Mouse (Mus musculus) erythroblast, embryonic 14.5 days (primary cell): ENCODE measurements around the gene Cep57l1. TPM values are rescaled to one million over a fixed set of nuclear protein-coding genes. Genes with fewer than 3 reads are reported as not detected.

Experiments used
- H3K27me3 ChIP-seq: 2 replicates; pipeline ENCODE4 v1.6.1; 2012; ENCODE audit warnings: inconsistent platforms; ENCODE audit not compliant: control insufficient read depth
- H3K36me3 ChIP-seq: 2 replicates; pipeline ENCODE4 v1.6.1; 2012; ENCODE audit warnings: mild to moderate bottlenecking, inconsistent platforms; ENCODE audit not compliant: control insufficient read depth
- H3K4me1 ChIP-seq: 2 replicates; pipeline ENCODE4 v1.6.1; 2012; ENCODE audit warnings: inconsistent platforms; ENCODE audit not compliant: control insufficient read depth
- H3K4me3 ChIP-seq: replicated peaks from 2 replicates; pipeline ENCODE3; 2012; ENCODE audit warnings: moderate library complexity, mild to moderate bottlenecking, inconsistent platforms
- H3K9me3 ChIP-seq: 2 replicates; pipeline ENCODE4 v1.6.1; 2012; ENCODE audit warnings: low read length, inconsistent platforms, mixed read lengths; ENCODE audit not compliant: control insufficient read depth
- GATA1 ChIP-seq: IDR thresholded peaks from 2 replicates; pipeline ENCODE4 v1.6.1; 2012; ENCODE audit warnings: low read length, inconsistent platforms, mixed read lengths
- TAL1 ChIP-seq: IDR thresholded peaks from 3 replicates; pipeline ENCODE4 v1.6.1; 2012; ENCODE audit warnings: low read length, inconsistent platforms, mixed read lengths
- polyA plus RNA-seq: library from polyadenylated mRNA; stranded (reverse); fragments of >175 nt; gene quantifications from 2 replicates; pipeline ENCODE4 v1.2.3, GENCODE M21; 2012

Cep57l1 gene
- polyA plus RNA-seq, 1 experiment = 0.10 TPM

GRCm38 (mm10) chr10:41760866-41761265, 48.8 kb downstream of the Cep57l1 start:
- TF ChIP-seq GATA1 (no peak), TAL1 (no peak)
- H3K4me1 ChIP-seq = peaks cover 2% of the 10 kb centered on the region
- H3K27me3 ChIP-seq = no peaks in the 10 kb centered on the region
- no peaks in the 10 kb centered on the region for H3K9me3 ChIP-seq
- peaks cover 4% of the 10 kb centered on the region for H3K36me3 ChIP-seq
- no peak overlapping the region for H3K4me3 ChIP-seq

DNA sequence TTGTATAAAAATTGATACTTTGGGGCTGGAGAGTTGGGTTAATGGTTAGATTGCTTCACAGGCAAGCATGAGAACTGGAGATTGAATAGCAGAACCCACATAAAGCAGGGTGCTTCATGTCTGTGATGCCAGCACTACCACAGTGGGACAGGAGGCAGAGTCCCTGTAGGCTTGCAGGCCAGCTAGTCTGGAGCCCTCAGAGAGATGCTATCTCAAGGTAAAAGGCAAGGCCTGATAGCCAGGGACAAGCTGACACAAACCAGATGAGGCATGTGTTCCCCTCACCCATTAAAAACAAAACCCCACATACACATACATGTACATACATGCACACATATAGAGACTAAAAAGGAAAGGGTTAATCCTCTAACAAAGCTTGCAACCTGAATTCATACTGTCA, 51.6 kb downstream of the Cep57l1 start:
- TF ChIP-seq GATA1 (no peak), TAL1 (no peak)

DNA sequence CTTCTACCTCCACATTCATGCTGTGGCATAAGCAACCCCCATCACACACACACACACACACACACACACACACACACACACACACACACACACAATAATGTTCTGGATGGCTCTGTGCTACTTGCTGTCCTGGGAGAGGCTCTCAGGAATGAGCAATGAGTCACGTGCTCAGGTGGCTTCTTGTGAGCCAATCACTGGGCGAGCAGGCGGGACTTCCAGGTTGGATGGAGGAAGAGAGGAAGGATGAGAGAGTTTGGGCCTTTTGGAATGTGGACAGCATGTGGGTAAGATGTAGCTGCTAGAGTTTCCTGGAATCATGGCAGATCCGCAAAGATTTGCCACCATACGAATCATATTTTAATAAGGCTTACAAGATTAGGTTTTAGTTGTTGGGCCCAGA, 52.4 kb downstream of the Cep57l1 start:
- TF ChIP-seq TAL1 = no peak
- TF ChIP-seq GATA1 = no peak
- no peaks in the 10 kb centered on the region for H3K27me3 ChIP-seq
- H3K36me3 ChIP-seq = peaks cover 6% of the 10 kb centered on the region
- no peaks in the 10 kb centered on the region for H3K9me3 ChIP-seq
- H3K4me1 ChIP-seq = peaks cover 2% of the 10 kb centered on the region
- no peak overlapping the region for H3K4me3 ChIP-seq

More for the DNA sequence above, 51.6 kb downstream of the Cep57l1 start:
- H3K4me1 ChIP-seq = peaks cover 2% of the 10 kb centered on the region
- H3K4me3 ChIP-seq = no peak overlapping the region
- peaks cover 6% of the 10 kb centered on the region for H3K36me3 ChIP-seq
- H3K27me3 ChIP-seq = no peaks in the 10 kb centered on the region
- no peaks in the 10 kb centered on the region for H3K9me3 ChIP-seq

DNA sequence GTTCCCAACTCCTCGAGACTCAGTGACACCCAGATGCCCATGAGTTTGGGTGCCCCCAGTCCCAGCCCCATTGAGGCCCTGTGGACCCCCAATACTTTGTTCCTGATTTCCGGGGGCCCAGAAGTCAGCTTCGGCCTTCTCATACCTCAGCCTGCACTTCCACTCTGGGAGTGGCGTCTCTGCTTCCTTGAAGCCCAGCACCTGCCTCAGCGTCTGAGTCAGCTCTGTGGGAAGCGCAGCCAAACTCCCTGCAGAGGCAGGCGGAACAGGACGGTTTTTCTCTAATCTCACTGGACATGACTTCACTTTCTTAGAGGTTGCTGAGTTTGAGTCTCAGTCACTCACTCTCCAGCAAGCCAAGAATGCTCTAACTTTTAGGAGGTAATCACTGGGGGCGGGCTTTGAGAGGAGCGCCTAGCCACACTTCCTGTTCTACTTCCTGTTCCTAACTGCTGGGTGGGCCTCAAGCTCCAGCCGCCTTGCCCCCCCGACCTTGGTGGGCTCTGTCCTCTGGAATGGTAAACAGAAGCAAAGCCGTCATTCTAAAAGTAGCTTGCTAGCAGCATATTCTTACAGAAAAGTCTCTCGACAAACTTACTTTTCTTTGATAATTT, 57.7 kb downstream of the Cep57l1 start:
- Histone ChIP-seq H3K36me3 (peaks cover 2% of the 10 kb centered on the region), H3K4me3 (no peak overlapping the region)
- TF ChIP-seq GATA1 (no peak), TAL1 (no peak)

GRCm38 (mm10) chr10:41749306-41749705, 60.4 kb downstream of the Cep57l1 start:
- no peak for TF ChIP-seq TAL1
- no peak for TF ChIP-seq GATA1
- Histone ChIP-seq H3K36me3 (peaks cover 5% of the 10 kb centered on the region), H3K4me3 (no peak overlapping the region), H3K9me3 (no peaks in the 10 kb centered on the region), H3K27me3 (no peaks in the 10 kb centered on the region), H3K4me1 (no peaks in the 10 kb centered on the region)

More for the DNA sequence above, 57.7 kb downstream of the Cep57l1 start:
- no peaks in the 10 kb centered on the region for H3K9me3 ChIP-seq
- H3K4me1 ChIP-seq = no peaks in the 10 kb centered on the region
- H3K27me3 ChIP-seq = no peaks in the 10 kb centered on the region

DNA sequence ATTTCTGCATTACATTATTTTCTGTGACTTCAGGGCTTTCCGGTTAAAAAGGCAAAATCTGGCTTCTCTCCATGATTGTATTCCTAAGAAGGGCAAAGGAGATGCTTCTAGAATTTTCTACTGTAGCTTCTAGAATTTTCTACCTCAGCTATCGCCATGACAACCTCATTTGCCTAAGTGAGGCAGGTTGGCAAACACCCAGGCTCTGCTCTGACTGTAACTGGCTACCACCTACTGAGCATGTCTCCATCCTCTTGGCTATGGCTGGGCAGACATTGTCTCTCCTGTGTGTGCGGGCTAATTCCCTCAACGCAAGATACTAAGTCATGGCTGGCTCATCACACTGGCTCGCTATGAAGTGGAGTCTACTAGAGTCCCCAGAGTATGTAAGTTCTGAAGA, 63.1 kb downstream of the Cep57l1 start:
- peaks cover 25% of the 10 kb centered on the region for H3K36me3 ChIP-seq
- H3K27me3 ChIP-seq = no peaks in the 10 kb centered on the region
- no peak overlapping the region for H3K4me3 ChIP-seq
- H3K9me3 ChIP-seq = no peaks in the 10 kb centered on the region
- TF ChIP-seq TAL1 (no peak), GATA1 (no peak)
- no peaks in the 10 kb centered on the region for H3K4me1 ChIP-seq

DNA sequence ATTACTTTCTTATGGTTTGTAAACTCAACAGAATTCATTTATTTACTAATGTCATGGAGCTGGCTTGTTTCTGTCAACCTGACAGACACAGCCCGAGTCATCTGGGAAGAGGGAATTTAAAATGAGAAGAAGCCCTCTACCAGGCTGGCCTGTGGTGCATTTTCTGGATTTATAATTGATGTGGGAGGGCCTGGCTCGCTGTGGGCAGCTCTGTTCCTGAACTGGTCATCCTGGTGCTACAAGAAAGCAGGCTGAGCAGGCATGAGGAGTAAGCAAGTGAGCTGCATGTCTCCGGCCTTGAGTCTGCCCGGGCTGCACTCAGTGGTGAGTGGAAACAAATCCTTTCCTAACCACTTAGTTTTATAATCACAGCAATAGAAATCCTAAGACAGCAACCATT, 65.7 kb downstream of the Cep57l1 start:
- no peaks in the 10 kb centered on the region for H3K9me3 ChIP-seq
- no peaks in the 10 kb centered on the region for H3K27me3 ChIP-seq
- TF ChIP-seq TAL1 = no peak
- TF ChIP-seq GATA1 = no peak
- no peaks in the 10 kb centered on the region for H3K4me1 ChIP-seq
- H3K4me3 ChIP-seq = no peak overlapping the region
- H3K36me3 ChIP-seq = peaks cover 41% of the 10 kb centered on the region

DNA sequence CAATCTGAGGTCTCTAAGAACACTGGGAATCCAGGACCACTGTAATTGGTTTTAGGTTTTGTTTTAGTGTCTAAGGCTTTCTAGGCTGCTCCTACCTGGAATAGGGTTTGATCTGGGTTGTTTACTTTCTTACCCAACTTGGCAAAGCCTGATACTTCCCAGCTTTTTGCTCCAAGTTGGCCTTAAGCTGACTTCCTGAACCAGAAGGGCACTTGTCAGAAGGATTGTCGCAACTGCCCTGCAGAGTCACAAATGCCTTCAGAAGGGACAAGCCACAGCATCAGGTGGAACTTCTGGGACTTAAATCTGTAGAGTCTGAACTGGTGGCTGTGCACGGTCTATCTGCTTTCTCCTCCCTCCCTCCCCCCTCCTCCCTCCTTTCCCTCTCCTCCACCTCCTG, 69.5 kb downstream of the Cep57l1 start:
- H3K36me3 ChIP-seq = peaks cover 70% of the 10 kb centered on the region
- no peaks in the 10 kb centered on the region for H3K27me3 ChIP-seq
- no peak overlapping the region for H3K4me3 ChIP-seq
- no peaks in the 10 kb centered on the region for H3K4me1 ChIP-seq
- TF ChIP-seq TAL1 (no peak), GATA1 (no peak)
- H3K9me3 ChIP-seq = no peaks in the 10 kb centered on the region

DNA sequence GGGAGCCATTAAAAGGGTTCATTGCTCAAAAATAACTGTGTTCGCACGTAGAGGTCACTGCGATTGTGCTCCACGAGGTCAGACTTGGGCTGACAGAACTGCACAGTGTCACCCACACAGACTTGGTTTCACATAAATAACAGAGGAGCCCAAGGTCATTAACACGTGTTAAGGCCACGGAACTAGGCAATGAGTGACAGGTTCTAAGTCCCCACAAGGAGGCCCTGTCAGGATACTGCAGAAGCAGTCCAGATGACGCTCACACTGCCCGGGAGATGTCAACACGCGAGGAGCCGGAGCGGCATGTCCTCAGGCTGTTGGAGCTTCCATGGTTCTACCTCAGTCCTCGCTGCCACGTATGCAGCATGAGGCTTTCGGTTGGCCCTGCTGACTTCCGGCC, 72.4 kb downstream of the Cep57l1 start:
- Histone ChIP-seq H3K36me3 (peaks cover 62% of the 10 kb centered on the region), H3K4me3 (no peak overlapping the region), H3K4me1 (no peaks in the 10 kb centered on the region), H3K27me3 (no peaks in the 10 kb centered on the region), H3K9me3 (no peaks in the 10 kb centered on the region)
- TF ChIP-seq GATA1 (no peak), TAL1 (no peak)

DNA sequence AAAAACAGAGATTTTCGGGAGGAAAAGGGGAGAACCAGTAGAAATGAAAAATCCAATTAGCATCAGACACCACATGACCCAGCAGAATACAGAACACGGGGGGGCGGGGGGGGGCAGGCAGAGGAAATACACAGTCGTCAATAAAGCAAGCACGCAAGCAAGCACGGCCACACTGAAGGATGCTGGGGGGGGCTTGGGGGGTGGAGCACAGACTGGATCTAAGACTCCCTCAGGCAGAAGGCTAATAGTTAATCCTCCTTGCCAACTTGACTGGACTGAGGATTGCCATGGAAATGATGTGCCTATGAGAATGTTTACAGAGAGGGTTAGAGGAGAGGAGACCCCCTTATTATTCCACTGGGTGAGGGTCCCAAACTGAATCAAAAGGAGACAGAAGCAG, 74.3 kb downstream of the Cep57l1 start:
- no peak for TF ChIP-seq TAL1
- no peak for TF ChIP-seq GATA1
- Histone ChIP-seq H3K4me3 (no peak overlapping the region), H3K27me3 (no peaks in the 10 kb centered on the region), H3K36me3 (peaks cover 56% of the 10 kb centered on the region), H3K9me3 (no peaks in the 10 kb centered on the region), H3K4me1 (no peaks in the 10 kb centered on the region)
